Mouse (Mus musculus) skeletal muscle tissue, adult 2 months (tissue): ENCODE data around the gene Rab25.

Experiments
- DNase-seq: peaks from one replicate; pipeline ENCODE4 v3.0.0-alpha.2; 2012; ENCODE audit warnings: low read depth, low spot score

Rab25 gene

GRCm38 (mm10) chr3:88542486-88542885 lies 5.6 kb downstream of the Rab25 start:
- DNase-seq, result no peak

DNA sequence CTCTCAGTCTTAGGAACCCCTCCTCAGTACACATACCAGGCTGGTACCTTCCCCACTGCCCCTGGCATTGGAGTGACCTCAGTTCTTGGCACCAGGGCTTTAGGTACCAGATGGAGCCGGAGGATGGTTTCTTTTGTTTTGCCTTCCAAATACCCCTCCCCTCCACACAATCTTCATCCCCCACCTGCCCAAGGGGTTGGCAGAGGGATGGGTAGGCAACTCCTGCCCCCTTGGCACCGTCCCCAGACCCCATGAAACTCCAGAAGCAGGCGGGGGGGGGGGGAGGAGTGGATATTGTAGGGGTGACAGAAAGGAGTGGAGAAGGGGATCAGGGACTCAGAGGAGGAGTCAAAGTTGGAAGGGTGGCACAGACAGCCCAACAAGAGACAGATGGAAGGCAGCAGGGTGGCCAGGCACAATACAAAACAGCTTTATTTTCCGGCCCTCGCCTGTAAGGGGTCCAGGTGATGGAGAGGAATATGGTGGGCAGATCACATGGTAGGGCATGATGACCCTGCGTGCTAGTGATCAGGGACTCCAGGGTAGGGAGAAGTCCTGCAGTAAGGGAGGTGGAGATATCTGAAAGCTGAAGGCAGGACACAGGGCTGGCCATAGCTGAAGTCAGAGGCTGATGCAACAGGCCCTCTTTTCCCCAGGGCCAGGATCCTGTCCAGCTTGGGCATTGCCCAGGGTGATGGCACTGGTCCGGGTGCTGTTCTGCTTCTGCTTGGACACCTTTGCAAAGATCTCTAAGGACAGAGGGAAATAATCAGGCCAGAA lies 6.3 kb downstream of the Rab25 start:
- no peak for DNase-seq

- DNase-seq, result no peak
Observed at GRCm38 (mm10) chr3:88540085-88540484, 8.0 kb downstream of the Rab25 start.

DNA sequence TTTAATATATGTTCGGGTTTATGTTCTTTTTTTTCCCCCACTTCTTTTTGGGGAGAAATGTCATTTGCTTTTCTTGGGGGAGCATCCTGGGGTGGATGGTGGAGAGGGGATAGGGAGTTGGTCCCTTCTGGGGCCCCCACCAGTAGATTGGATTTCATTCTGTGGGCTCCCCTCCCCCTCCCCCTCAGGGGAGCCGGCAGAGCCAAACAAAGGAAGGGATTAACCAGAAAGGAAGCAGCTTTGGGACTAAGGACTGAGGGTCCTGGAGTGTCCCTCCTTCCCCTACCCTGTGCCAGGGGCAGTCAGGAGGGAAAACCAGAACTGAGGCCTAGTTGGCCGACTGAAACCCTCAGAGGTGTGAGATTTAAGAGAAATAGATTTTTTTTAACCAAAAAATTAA lies 8.7 kb downstream of the Rab25 start:
- DNase-seq, result no peak

- no peak for DNase-seq
Observed at GRCm38 (mm10) chr3:88538271-88539145, 9.6 kb downstream of the Rab25 start.

- DNase-seq, result no peak
Observed at GRCm38 (mm10) chr3:88537146-88537545, 11.0 kb downstream of the Rab25 start.

DNA sequence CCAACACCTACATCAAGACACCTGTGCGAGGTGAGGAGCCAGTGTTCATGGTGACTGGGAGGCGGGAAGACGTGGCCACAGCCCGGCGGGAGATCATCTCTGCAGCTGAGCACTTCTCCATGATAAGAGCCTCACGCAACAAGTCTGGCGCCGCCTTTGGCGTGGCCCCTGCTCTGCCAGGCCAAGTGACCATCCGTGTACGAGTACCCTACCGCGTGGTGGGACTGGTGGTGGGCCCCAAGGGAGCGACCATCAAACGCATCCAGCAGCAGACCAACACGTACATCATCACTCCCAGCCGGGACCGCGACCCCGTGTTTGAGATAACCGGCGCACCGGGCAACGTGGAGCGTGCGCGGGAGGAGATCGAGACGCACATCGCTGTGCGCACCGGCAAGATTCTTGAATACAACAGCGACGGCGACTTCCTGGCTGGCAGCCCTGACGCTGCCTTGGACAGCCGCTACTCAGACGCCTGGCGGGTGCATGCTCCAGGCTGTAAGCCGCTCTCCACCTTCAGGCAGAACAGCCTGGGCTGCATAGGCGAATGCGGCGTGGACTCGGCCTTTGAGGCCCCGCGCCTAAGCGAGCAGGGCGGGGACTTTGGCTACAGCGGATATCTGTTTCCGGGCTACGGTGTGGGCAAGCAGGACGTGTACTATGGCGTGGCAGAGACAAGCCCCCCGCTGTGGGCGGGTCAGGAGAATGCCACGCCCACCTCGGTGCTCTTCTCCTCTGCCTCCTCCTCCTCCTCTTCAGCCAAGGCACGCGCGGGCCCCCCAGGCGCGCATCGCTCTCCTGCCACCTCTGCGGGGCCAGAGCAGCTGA lies 11.8 kb downstream of the Rab25 start:
- DNase-seq, result peak; percentile 79

GRCm38 (mm10) chr3:88535527-88535926 lies 12.6 kb downstream of the Rab25 start:
- no peak for DNase-seq

DNA sequence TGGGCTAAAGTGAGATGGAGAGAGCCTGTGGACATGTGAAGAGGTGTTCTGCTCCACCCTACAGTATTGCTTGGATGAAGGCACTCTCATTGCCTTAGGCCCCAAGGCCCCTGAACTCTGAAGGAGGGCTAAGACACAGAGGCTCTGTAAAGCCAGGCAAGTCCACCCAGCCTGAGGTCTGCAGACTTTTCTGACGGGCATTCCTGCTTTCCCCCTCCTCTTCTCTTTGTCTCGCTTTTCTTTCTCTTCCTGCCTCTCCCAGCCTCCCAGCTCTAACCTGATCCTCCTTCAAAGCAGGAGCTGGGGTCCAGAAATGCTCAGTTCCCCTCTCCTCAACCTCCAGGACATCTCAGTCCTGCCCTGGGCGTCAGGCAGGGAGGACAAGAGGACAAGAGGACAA lies 13.1 kb downstream of the Rab25 start:
- no peak for DNase-seq

DNA sequence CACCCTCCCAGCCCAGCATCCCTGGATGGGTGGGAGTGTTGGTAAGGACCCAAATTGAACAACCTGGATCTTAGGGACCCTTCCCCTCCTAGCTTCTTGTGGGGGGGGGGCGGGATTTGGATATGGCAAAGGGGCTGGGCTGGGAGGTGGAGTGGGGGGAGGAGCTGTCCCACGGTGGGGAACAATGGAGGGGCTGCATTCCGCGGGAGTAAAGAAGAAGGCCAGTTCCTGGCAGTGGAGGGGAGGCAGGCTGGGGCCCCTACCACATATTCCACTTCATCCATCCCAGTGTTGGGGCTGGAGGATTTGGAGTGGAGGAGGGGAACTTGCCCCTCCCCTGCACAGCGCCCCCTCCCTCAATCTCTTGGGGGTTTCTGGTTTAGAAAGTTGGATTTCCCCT lies 14.4 kb downstream of the Rab25 start:
- no peak for DNase-seq

- no peak for DNase-seq
Observed at GRCm38 (mm10) chr3:88532689-88533511, 15.2 kb downstream of the Rab25 start.

DNA sequence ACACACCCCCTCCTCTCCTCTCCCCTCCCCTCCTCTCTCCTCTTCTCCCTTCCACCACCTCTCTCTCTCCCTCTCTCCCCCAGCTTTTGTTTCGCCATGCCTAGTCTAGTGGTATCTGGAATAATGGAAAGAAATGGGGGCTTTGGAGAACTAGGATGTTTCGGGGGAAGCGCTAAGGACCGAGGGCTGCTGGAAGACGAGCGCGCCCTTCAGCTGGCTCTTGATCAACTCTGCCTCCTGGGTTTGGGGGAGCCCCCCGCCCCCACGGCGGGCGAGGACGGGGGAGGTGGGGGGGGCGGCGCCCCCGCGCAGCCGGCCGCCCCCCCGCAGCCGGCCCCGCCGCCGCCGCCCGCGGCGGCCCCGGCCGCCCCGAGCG lies 15.8 kb downstream of the Rab25 start, which contains the start of gene Mex3a:
Mex3a (plus strand) TSS at position 97 of the 376 bp plus-strand sequence.
- DNase-seq, result no peak

DNA sequence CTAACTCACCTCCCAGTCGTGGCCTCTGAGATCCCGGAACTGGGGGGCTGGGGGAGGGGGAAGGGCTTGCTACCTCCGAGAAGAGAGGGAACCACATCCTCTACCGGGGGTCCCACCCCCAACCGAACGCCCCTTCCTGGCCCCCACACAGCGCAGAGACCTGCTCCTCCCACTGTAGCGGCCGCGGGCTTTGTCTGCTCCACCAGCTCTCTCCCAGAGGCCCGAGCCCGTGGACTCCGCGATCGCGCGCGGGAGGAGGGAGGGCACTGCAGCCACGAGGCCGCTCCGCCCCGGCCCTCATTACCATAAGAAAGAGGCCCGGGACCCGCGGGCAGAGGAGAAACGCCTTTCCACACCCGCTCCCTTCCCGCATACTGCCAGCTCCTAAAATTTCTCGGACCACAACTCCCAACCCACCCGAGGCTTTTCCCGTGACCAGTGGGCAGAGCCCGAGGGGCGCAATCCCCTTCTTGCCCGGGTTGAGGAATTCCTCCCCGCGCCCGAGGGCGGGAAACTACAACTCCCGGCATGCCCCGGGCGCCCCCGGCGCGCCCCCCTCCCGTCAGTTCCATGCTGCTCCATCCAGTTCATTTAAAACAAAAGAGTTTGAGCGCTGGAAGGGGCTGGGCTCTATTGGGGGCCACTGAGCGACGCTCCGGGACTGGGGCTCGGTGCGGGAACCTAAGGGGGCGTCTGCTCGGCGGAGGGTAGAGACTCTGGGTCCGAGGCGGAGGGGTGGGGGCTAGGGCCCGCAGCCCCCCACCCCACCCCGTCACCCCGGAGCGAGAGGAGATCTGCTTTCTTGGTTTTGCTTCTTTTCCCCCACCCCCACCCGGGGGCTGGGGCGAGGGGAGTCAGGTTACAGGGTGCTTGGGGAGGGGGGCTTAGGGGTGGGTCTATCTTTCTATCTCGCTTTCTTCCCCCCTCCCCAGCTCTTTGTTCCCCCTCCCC lies 16.5 kb downstream of the Rab25 start:
- no peak for DNase-seq

- no peak for DNase-seq
Observed at GRCm38 (mm10) chr3:88530082-88530864, 17.8 kb downstream of the Rab25 start.

GRCm38 (mm10) chr3:88529204-88530000 lies 18.7 kb downstream of the Rab25 start:
- no peak for DNase-seq

- DNase-seq, result no peak
Observed at GRCm38 (mm10) chr3:88528646-88529045, 19.5 kb downstream of the Rab25 start.

DNA sequence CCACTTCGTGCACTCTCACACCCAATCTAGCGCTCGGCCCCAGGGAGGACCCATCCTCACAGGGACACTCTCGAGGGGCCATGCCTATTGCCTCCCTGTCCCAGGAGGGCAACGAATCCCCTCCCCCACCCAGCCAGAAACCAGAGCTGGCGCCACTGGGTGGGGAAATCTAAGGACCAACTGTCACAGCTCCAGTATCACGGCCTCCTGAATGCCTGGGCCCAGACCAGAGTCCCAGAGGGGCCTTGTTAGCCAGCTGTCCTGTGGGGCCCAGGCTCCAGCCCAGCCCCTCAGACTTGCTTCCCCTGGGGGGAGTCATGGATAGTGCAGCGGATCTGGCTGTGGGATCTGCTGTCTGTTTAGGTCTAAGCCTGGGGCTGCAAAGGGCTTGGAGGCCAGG lies 20.5 kb downstream of the Rab25 start:
- no peak for DNase-seq
